Mouse (Mus musculus) ES-Bruce4 (cell line): Measurements from ENCODE around the gene Adgb.

Experiments used
- CTCF ChIP-seq: IDR thresholded peaks from one replicate; pipeline ENCODE4 v1.8.1; 2011; ENCODE audit warnings: low read depth, low read length
- POLR2A ChIP-seq: IDR thresholded peaks from one replicate; pipeline ENCODE4 v1.8.1; 2011; ENCODE audit warnings: low read length; ENCODE audit not compliant: insufficient read depth

DNA sequence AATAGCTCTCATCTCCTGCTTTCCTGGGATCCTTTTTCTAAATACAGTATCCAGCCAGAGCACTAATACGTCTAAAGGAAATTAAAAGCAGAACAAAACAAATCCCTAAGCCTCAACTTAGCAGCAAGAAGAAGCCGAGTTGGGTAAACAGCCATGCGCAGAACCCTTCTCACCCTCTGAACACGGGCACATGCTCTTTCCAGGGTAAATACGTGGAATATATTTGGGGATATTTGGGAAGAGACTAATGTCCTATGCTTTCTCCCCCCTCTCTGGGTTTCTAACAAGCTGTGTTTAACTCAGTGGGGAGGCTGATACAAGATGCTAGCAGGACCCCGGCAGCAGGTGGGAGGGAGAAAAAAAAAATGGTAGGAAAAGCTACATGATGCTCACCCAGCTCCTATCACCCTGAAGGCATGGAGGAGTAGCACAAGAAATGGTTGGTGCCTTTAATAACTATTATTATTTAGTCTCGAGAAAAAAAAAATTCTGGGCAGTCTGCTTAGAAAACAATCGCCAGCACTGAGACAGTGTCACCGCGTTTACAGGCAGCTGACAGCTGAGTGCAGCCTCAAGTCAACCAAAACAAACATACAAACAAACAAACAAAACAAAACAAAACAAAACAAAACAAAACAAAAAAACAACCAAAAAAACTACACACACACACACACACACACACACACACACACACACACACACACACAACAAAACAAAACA is 151.6 kb downstream of the Adgb start:
- TF ChIP-seq POLR2A: no peak
- no peak for TF ChIP-seq CTCF
